Mouse (Mus musculus): ENCODE measurements around the gene C1s1. TPM values are rescaled to one million over a fixed set of nuclear protein-coding genes. Genes with fewer than 3 reads are reported as not detected.

C1s1 gene
- polyA plus RNA-seq (2017; shearing (Covaris generic)), result 1 to 10 TPM in 1 of 2 experiments, not detected in 1; 1.1 TPM

DNA sequence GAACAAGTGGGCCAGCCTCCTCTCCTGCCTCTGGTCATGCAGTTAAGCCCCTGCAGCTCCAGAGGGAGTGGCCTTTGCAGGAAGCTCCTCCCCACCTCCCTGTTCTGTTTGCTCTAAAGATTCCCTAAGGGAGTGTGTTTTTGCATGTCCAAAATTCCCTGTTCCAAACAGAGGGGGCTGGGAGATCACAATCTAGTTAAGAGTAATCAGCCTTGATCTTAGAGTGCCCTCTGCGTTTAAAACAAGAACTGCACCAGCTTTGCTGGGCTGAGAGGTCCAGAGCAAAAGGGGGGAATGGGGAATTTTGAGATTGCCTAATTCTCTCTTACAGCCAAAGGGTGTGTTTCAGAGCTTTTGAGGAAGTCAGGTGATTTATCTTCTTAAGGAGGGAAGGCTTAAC, at the start of gene C1s1:
Gene C1s1 (minus strand): TSS at position 76 of the 400 bp plus-strand sequence.

GRCm38 (mm10) chr6:124570026-124570425, 27.9 kb upstream of the C1s1 start, which contains the start of gene C1rb:
TSS of gene C1rb (plus strand) at chr6:124570294.

DNA sequence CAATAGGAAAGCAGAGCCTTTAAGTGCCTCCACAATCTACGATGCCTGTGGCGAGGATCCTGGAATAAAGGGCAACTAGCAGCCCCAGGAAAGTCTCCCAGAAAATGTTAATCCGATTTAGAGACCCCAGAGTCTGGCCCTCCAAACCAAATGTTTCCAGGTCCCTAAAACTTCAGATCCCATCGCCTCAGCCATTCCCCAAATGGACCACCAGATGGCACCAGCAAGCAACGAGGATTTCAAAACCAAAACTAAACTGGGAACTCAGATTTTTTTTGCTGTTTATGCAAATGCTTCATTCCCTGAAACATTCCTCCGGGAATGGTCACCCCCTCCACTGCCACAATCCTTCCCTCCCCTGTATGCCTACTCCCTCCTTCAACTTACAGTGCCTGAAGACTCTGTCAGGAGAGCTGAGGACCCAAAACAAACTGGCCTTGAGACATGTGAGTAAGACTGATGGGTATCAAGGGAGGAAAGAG, 29.8 kb downstream of the C1s1 start, which contains the start of gene C1ra:
Gene C1ra (plus strand): TSS at position 51 of the 482 bp plus-strand sequence.

DNA sequence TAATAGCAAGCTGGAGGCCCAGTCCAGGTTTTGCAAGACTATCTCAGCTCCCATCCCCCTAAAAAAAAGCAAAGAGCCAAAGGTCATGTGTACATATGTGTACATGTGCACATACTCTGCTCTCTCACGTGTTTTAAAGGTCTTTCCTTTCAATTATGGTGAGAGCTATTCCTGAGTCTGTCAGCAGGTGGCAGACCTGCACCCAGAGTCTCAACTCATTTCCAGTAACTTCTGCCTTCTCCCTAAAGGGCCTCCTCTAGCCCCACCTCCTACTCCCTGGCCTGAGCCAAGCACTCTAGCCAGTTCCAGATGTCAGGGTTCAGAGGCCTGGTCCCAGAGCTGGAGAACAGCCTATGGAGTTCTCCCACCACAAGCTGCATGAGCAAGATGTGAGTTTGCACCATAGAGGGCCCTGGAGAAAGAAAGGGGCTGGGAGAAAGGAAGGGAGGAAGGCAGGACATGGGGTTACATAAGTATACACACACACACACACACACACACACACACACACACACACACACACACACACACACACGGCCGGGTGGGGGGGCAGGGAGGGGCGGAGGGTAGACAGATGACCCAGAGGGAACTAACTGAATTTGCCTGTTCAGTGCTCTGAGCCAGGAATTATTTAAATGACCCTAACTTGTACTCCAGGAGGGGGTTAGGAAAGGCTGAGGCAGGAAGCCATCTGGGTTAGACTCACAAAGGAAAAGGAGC, 49.2 kb downstream of the C1s1 start, which contains the start of gene C1rl:
Gene C1rl (plus strand): TSS at position 272 of the 720 bp plus-strand sequence.

Other genes with a start within 250 kb of the C1s1 start
- gene Cd163, start 237.7 kb downstream of the C1s1 start, polyA plus RNA-seq (2017; shearing (Covaris generic)), result under 1 TPM in 1 of 2 experiments, not detected in 1; 0.51 TPM
- 10 to 100 TPM; 28.3 to 35.9 TPM for gene Pex5, start 127.3 kb downstream of the C1s1 start, polyA plus RNA-seq (2017; shearing (Covaris generic))
- gene Clstn3, start 77.6 kb downstream of the C1s1 start, polyA plus RNA-seq (2017; shearing (Covaris generic)), result 1 to 10 TPM in 1 of 2 experiments, not detected in 1; 1.3 TPM
- under 1 TPM; 0.34 to 0.39 TPM for gene C1rl, start 49.2 kb downstream of the C1s1 start, polyA plus RNA-seq (2017; shearing (Covaris generic))
- under 1 TPM in 1 of 2 experiments, not detected in 1; 0.58 TPM for gene C1ra, start 30.0 kb downstream of the C1s1 start, polyA plus RNA-seq (2017; shearing (Covaris generic))
- not detected for gene C1rb, start 27.9 kb upstream of the C1s1 start, polyA plus RNA-seq (2017; shearing (Covaris generic))
- gene C1s2, start 93.7 kb upstream of the C1s1 start, polyA plus RNA-seq (2017; shearing (Covaris generic)), result under 1 TPM in 1 of 2 experiments, not detected in 1; 0.30 TPM
- 10 to 100 TPM; 35.2 to 40.2 TPM for gene Lpcat3, start 120.7 kb upstream of the C1s1 start, polyA plus RNA-seq (2017; shearing (Covaris generic))
- gene Emg1, start 169.8 kb upstream of the C1s1 start, polyA plus RNA-seq (2017; shearing (Covaris generic)), result 100 to 1,000 TPM; 287 to 344 TPM
- 100 to 1,000 TPM; 196 to 201 TPM for gene Phb2, start 170.0 kb upstream of the C1s1 start, polyA plus RNA-seq (2017; shearing (Covaris generic))
- gene Ptpn6, start 196.4 kb upstream of the C1s1 start, polyA plus RNA-seq (2017; shearing (Covaris generic)), result 100 to 1,000 TPM; 320 to 496 TPM
- 100 to 1,000 TPM; 440 to 464 TPM for gene Grcc10, start 199.0 kb upstream of the C1s1 start, polyA plus RNA-seq (2017; shearing (Covaris generic))
- not detected for gene Gm45234, start 213.7 kb upstream of the C1s1 start, polyA plus RNA-seq (2017; shearing (Covaris generic))
- 10 to 100 TPM in 1 of 2 experiments, 1 to 10 TPM in 1; 4.2 to 14.1 TPM for gene Atn1, start 214.2 kb upstream of the C1s1 start, polyA plus RNA-seq (2017; shearing (Covaris generic))
- gene Eno2, start 227.3 kb upstream of the C1s1 start, polyA plus RNA-seq (2017; shearing (Covaris generic)), result 1 to 10 TPM; 2.8 to 3.5 TPM
- gene Lrrc23, start 237.4 kb upstream of the C1s1 start, polyA plus RNA-seq (2017; shearing (Covaris generic)), result 1 to 10 TPM; 1.1 to 1.6 TPM

All from inflammation-experienced regulatory T-cells (primary cell).